In genomic region chr10:79636287-79636686, GRCm38 (mm10) we compare ENCODE assay signal across 11 mouse cellular contexts. TPM values are rescaled to one million over a fixed set of nuclear protein-coding genes. Genes with fewer than 3 reads are reported as not detected.
DNase-seq lines count a peak whose midpoint lies in the region; ATAC-seq and TF ChIP-seq lines count a peak whose summit lies in the region.
"Had no signal": no experiment of that assay in that cellular context is flagged by ENCODE, and none has a peak within 500 bp of the region (broad histone marks: within the 10 kb centered on the region; RNA-seq: fewer than 3 reads in every experiment).

No protein-coding gene starts in this region.

- H3K4me1 ChIP-seq in kidney, postnatal 0 days (replicated peaks; ENCODE audit: insufficient read depth, low read length): peaks cover 12% of the 10 kb centered on the region
- peaks cover 16% of the 10 kb centered on the region; the same call in 1 of the 2 replicates for H3K4me1 ChIP-seq in embryonic facial prominence, embryonic 14.5 days (ENCODE audit: control insufficient read depth, insufficient read depth, low read length)
- peaks cover 15% of the 10 kb centered on the region for H3K4me1 ChIP-seq in hindbrain, embryonic 16.5 days (ENCODE audit: control insufficient read depth, insufficient read depth, low read depth, low read length)
- H3K4me1 ChIP-seq in neural tube, embryonic 13.5 days (replicated peaks): peaks cover 19% of the 10 kb centered on the region

- no peak overlapping the region for H3K4me3 ChIP-seq in kidney, postnatal 0 days (replicated peaks; ENCODE audit: low read depth, low read length)
- H3K4me3 ChIP-seq in embryonic facial prominence, embryonic 14.5 days (ENCODE audit: low read depth, low read length): 0 out of 2 replicates have a peak overlapping the region, but pooled peaks have one; percentile 73
- peak overlapping the region; percentile 74 for H3K4me3 ChIP-seq in hindbrain, embryonic 16.5 days (ENCODE audit: low read length)
- H3K4me3 ChIP-seq in neural tube, embryonic 13.5 days: peak overlapping the region; percentile 82

- no peaks in the 10 kb centered on the region for H3K36me3 ChIP-seq in kidney, postnatal 0 days (ENCODE audit: insufficient read depth, low read length)
- H3K36me3 ChIP-seq in embryonic facial prominence, embryonic 14.5 days (ENCODE audit: control insufficient read depth, insufficient read depth, low read length): no peaks in the 10 kb centered on the region
- no peaks in the 10 kb centered on the region for H3K36me3 ChIP-seq in hindbrain, embryonic 16.5 days (ENCODE audit: control insufficient read depth, insufficient read depth, low read length)
- H3K36me3 ChIP-seq in neural tube, embryonic 13.5 days: no peaks in the 10 kb centered on the region

- no peaks in the 10 kb centered on the region for H3K27me3 ChIP-seq in kidney, postnatal 0 days (ENCODE audit: insufficient read depth, low read length)
- H3K27me3 ChIP-seq in embryonic facial prominence, embryonic 14.5 days (replicated peaks; ENCODE audit: control insufficient read depth, insufficient read depth, low read length): no peaks in the 10 kb centered on the region
- H3K27me3 ChIP-seq in hindbrain, embryonic 16.5 days (replicated peaks; ENCODE audit: control insufficient read depth, insufficient read depth, low read length): no peaks in the 10 kb centered on the region; the same call in none of the 2 replicates
- peaks cover 34% of the 10 kb centered on the region for H3K27me3 ChIP-seq in neural tube, embryonic 13.5 days

- H3K9me3 ChIP-seq in kidney, postnatal 0 days (replicated peaks; ENCODE audit: low read length): no peaks in the 10 kb centered on the region
- H3K9me3 ChIP-seq in embryonic facial prominence, embryonic 14.5 days (ENCODE audit: control insufficient read depth, low read length): no peaks in the 10 kb centered on the region
- no peaks in the 10 kb centered on the region for H3K9me3 ChIP-seq in hindbrain, embryonic 16.5 days (ENCODE audit: control insufficient read depth, low read length)
- no peaks in the 10 kb centered on the region for H3K9me3 ChIP-seq in neural tube, embryonic 13.5 days

- no peak overlapping the region for H3K27ac ChIP-seq in kidney, postnatal 0 days
- no peak overlapping the region for H3K27ac ChIP-seq in embryonic facial prominence, embryonic 14.5 days (replicated peaks; ENCODE audit: low read depth, low read length)
- H3K27ac ChIP-seq in hindbrain, embryonic 16.5 days (ENCODE audit: low read depth, low read length): 0 out of 2 replicates have a peak overlapping the region, but pooled peaks have one; percentile 95
- H3K27ac ChIP-seq in neural tube, embryonic 13.5 days (replicated peaks): peak overlapping the region; percentile 94

- no peak for TF ChIP-seq CTCF in kidney, postnatal 0 days (IDR thresholded peaks at IDR 0.05; ENCODE audit: low read depth)

- no peak overlapping the region for H3K9ac ChIP-seq in kidney, postnatal 0 days (ENCODE audit: low read depth, low read length)
- H3K9ac ChIP-seq in embryonic facial prominence, embryonic 14.5 days (ENCODE audit: low read depth, low read length): 0 out of 2 replicates have a peak overlapping the region, but pooled peaks have one; percentile 84
- H3K9ac ChIP-seq in hindbrain, embryonic 16.5 days (ENCODE audit: low read depth, low read length): peak overlapping the region; percentile 89; the same call in 1 of the 2 replicates
- peak overlapping the region; percentile 90 for H3K9ac ChIP-seq in neural tube, embryonic 13.5 days

- ATAC-seq in kidney, postnatal 0 days (replicated peaks; ENCODE audit: low FRiP score, low read depth): no peak
- no peak for ATAC-seq in embryonic facial prominence, embryonic 14.5 days (ENCODE audit: low read depth)
- no peak for ATAC-seq in hindbrain, embryonic 16.5 days
- no peak; the same call in 1 of the 2 replicates for ATAC-seq in neural tube, embryonic 13.5 days (ENCODE audit: low read depth)

- WGBS in kidney, postnatal 0 days: 88% methylated on average over 8 of the region's 8 CpGs
- WGBS in embryonic facial prominence, embryonic 14.5 days: 81% methylated on average over 8 of the region's 8 CpGs
- 69% methylated on average over 8 of the region's 8 CpGs for WGBS in hindbrain, embryonic 16.5 days
- 71% methylated on average over 8 of the region's 8 CpGs for WGBS in neural tube, embryonic 13.5 days

- 0 out of 2 replicates have a peak overlapping the region, but pooled peaks have one; percentile 98 for H3K4me2 ChIP-seq in kidney, postnatal 0 days (ENCODE audit: low read length)
- H3K4me2 ChIP-seq in embryonic facial prominence, embryonic 14.5 days (ENCODE audit: low read depth, low read length): peak overlapping the region; percentile 91
- H3K4me2 ChIP-seq in hindbrain, embryonic 16.5 days (ENCODE audit: low read length): peak overlapping the region; percentile 96
- H3K4me2 ChIP-seq in neural tube, embryonic 13.5 days: peak overlapping the region; percentile 82

- no peak for DNase-seq in kidney, postnatal 0 days (ENCODE audit: low spot score)
- no peak for DNase-seq in kidney, adult 9 months
- DNase-seq in embryonic facial prominence, embryonic 14.5 days (ENCODE audit: low spot score): no peak
- DNase-seq in yolk sac, embryonic 10.5 days (ENCODE audit: low spot score): no peak
- no peak for DNase-seq in right cerebral cortex, postnatal 10 days (ENCODE audit: low spot score in 2 of 2)
- no peak for DNase-seq in thymus, postnatal 10 days (ENCODE audit: low spot score in 2 of 2)

RNA-seq across cellular contexts. Expression of gene Shc2, which starts 1.4 kb away (rescaled TPM):
- polyA plus RNA-seq in kidney, postnatal 0 days (2015; fragmentation: Nextera tagmentation; extraction: Ambion mirVana): 5.4 TPM in 2 replicates
- polyA plus RNA-seq in embryonic facial prominence, embryonic 14.5 days (2014; fragmentation: Nextera tagmentation; extraction: Ambion mirVana): 11.3 and 11.4 TPM in 2 replicates
- 13.7 and 27.7 TPM in 2 replicates for polyA plus RNA-seq in hindbrain, embryonic 16.5 days (2015; fragmentation: Nextera tagmentation; extraction: Ambion mirVana)
- polyA plus RNA-seq in neural tube, embryonic 13.5 days (2015; fragmentation: Nextera tagmentation; extraction: Ambion mirVana): 34.5 and 39.0 TPM in 2 replicates

RNA-seq across cellular contexts. Expression of gene Odf3l2, which starts 9.3 kb away (rescaled TPM):
- not detected in 2 replicates for polyA plus RNA-seq in kidney, postnatal 0 days (2015; fragmentation: Nextera tagmentation; extraction: Ambion mirVana)
- polyA plus RNA-seq in embryonic facial prominence, embryonic 14.5 days (2014; fragmentation: Nextera tagmentation; extraction: Ambion mirVana): not detected in 2 replicates
- polyA plus RNA-seq in hindbrain, embryonic 16.5 days (2015; fragmentation: Nextera tagmentation; extraction: Ambion mirVana): 0.37 and 0.89 TPM in 2 replicates
- polyA plus RNA-seq in neural tube, embryonic 13.5 days (2015; fragmentation: Nextera tagmentation; extraction: Ambion mirVana): not detected in 2 replicates
- polyA plus RNA-seq: embryonic facial prominence, embryonic 11.5 days; intestine, embryonic 16.5 days; testis, adult 2 months had no signal

RNA-seq across cellular contexts. Expression of gene C2cd4c, which starts 22.5 kb away (rescaled TPM):
- 0.03 TPM in 1 of 2 replicates, not detected in the other for polyA plus RNA-seq in kidney, postnatal 0 days (2015; fragmentation: Nextera tagmentation; extraction: Ambion mirVana)
- polyA plus RNA-seq in embryonic facial prominence, embryonic 14.5 days (2014; fragmentation: Nextera tagmentation; extraction: Ambion mirVana): 0.09 TPM in 1 of 2 replicates, not detected in the other
- polyA plus RNA-seq in hindbrain, embryonic 16.5 days (2015; fragmentation: Nextera tagmentation; extraction: Ambion mirVana): 0.62 and 0.70 TPM in 2 replicates
- 0.11 and 0.17 TPM in 2 replicates for polyA plus RNA-seq in neural tube, embryonic 13.5 days (2015; fragmentation: Nextera tagmentation; extraction: Ambion mirVana)

RNA-seq across cellular contexts. Expression of gene Madcam1, which starts 28.1 kb away (rescaled TPM):
- 1.5 TPM in 2 replicates for polyA plus RNA-seq in kidney, postnatal 0 days (2015; fragmentation: Nextera tagmentation; extraction: Ambion mirVana)
- 8.5 and 11.6 TPM in 2 replicates for polyA plus RNA-seq in embryonic facial prominence, embryonic 14.5 days (2014; fragmentation: Nextera tagmentation; extraction: Ambion mirVana)
- 0.99 and 1.5 TPM in 2 replicates for polyA plus RNA-seq in hindbrain, embryonic 16.5 days (2015; fragmentation: Nextera tagmentation; extraction: Ambion mirVana)
- 0.62 and 1.1 TPM in 2 replicates for polyA plus RNA-seq in neural tube, embryonic 13.5 days (2015; fragmentation: Nextera tagmentation; extraction: Ambion mirVana)
- polyA plus RNA-seq: testis, adult 2 months had no signal

RNA-seq across cellular contexts. Expression of gene Tpgs1, which starts 32.9 kb away (rescaled TPM):
- polyA plus RNA-seq in kidney, postnatal 0 days (2015; fragmentation: Nextera tagmentation; extraction: Ambion mirVana): 82.5 and 84.9 TPM in 2 replicates
- polyA plus RNA-seq in embryonic facial prominence, embryonic 14.5 days (2014; fragmentation: Nextera tagmentation; extraction: Ambion mirVana): 58.7 and 65.3 TPM in 2 replicates
- 107 and 124 TPM in 2 replicates for polyA plus RNA-seq in hindbrain, embryonic 16.5 days (2015; fragmentation: Nextera tagmentation; extraction: Ambion mirVana)
- polyA plus RNA-seq in neural tube, embryonic 13.5 days (2015; fragmentation: Nextera tagmentation; extraction: Ambion mirVana): 82.3 and 90.2 TPM in 2 replicates

Comparison
In these comparisons a context has a peak if more than half of its experiments do, and no peak if none do; other contexts are left out.
1. H3K27ac ChIP-seq: peak in hindbrain, embryonic 16.5 days (single experiment) and neural tube, embryonic 13.5 days (single experiment); none in kidney, postnatal 0 days (single experiment) and embryonic facial prominence, embryonic 14.5 days (single experiment).
2. Peak in every context shown above with its lines, with median percentiles within 50 percentile points of each other: H3K4me2 ChIP-seq.